Mouse (Mus musculus) adrenal gland, postnatal 0 days (tissue): ENCODE data around the gene Cd180. TPM values are rescaled to one million over a fixed set of nuclear protein-coding genes. Genes with fewer than 3 reads are reported as not detected.

Experiments
- polyA plus RNA-seq: library from polyadenylated mRNA; unstranded; fragments of >200 nt; fragmentation: Nextera tagmentation; extraction: Ambion mirVana; gene quantifications from 2 replicates; pipeline ENCODE4 v1.2.1, GENCODE M21; 2015

Cd180 gene
- 1.1 and 1.2 TPM in 2 replicates for polyA plus RNA-seq

GRCm38 (mm10) chr13:102693341-102693801 is at the start of gene Cd180:
TSS of gene Cd180 (plus strand) at chr13:102693558.

